Mouse (Mus musculus) gastrocnemius, postnatal 4 days (tissue): ENCODE data around the gene Gm47429. TPM values are rescaled to one million over a fixed set of nuclear protein-coding genes. Genes with fewer than 3 reads are reported as not detected.
"Not testable (repeated sequence)": the region's sequence is repeated elsewhere in the genome, so short reads cannot be mapped to it uniquely, and the experiment has no call there.

ENCODE experiments used
- DNase-seq, 2 experiments: peaks; one replicate each; pipeline ENCODE4 v3.0.0; 2021 to 2022; ENCODE audit warnings: low spot score in 2 of 2, mixed read lengths in 2 of 2
- long read RNA-seq, 2 experiments: library from polyadenylated mRNA; stranded (forward); transcript quantifications; one replicate each; pipeline ENCODE4 v2.0.0; 2021
- total RNA-seq, 2 experiments: library from RNA; stranded (reverse); gene quantifications; 2 replicates each; pipeline ENCODE4 v1.2.3; 2021

The Gm47429 gene
- total RNA-seq: not detected
- long read RNA-seq, experiment 1: 0 reads
- long read RNA-seq, experiment 2: 0 reads

- no peak for DNase-seq
Measured at GRCm38 (mm10) chr13:50443812-50444211, at the start of gene Gm47429. Gene Gm47429, minus strand, starts transcription at chr13:50443912.

- not testable (repeated sequence) for DNase-seq
Measured at GRCm38 (mm10) chr13:50488510-50488909, 44.8 kb upstream of the Gm47429 start.

GRCm38 (mm10) chr13:50467007-50467406 lies 23.3 kb upstream of the Gm47429 start, which contains the start of gene Nutm2:
Gene Nutm2, plus strand, starts transcription at chr13:50467307.
- no peak for DNase-seq

- DNase-seq: no peak
Measured at GRCm38 (mm10) chr13:50464621-50465562, 21.2 kb upstream of the Gm47429 start.

GRCm38 (mm10) chr13:50460433-50460832 lies 16.7 kb upstream of the Gm47429 start:
- DNase-seq: not testable (repeated sequence)

GRCm38 (mm10) chr13:50453426-50453825 lies 9.7 kb upstream of the Gm47429 start:
- no peak for DNase-seq

- not testable (repeated sequence) for DNase-seq
Measured at GRCm38 (mm10) chr13:50452266-50452665, 8.6 kb upstream of the Gm47429 start.

GRCm38 (mm10) chr13:50445261-50445660 lies 1.5 kb upstream of the Gm47429 start:
- DNase-seq: no peak

- no peak for DNase-seq
Measured at GRCm38 (mm10) chr13:50426686-50427085, 17.0 kb downstream of the Gm47429 start.

- DNase-seq: no peak
Measured at GRCm38 (mm10) chr13:50424517-50424916, 19.2 kb downstream of the Gm47429 start.

- no peak for DNase-seq
Measured at GRCm38 (mm10) chr13:50423625-50424209, 20.0 kb downstream of the Gm47429 start.

- DNase-seq: no peak
Measured at GRCm38 (mm10) chr13:50418421-50418820, 25.3 kb downstream of the Gm47429 start.

- peak; percentile 48 to 79 for DNase-seq
Measured at GRCm38 (mm10) chr13:50417389-50418183, 26.1 kb downstream of the Gm47429 start, which contains the start of gene Fbxw17. Gene Fbxw17, plus strand, starts transcription at chr13:50417864.

Other genes with a start within 250 kb of the Gm47429 start
- gene Gm906, start 193.6 kb downstream of the Gm47429 start, total RNA-seq: not detected
- 10 to 100 TPM; 16.1 to 19.5 TPM for gene Fbxw17, start 26.0 kb downstream of the Gm47429 start, total RNA-seq
- not detected for gene Nutm2, start 23.4 kb upstream of the Gm47429 start, total RNA-seq
- gene Gm904, start 199.3 kb upstream of the Gm47429 start, total RNA-seq: not detected